Mouse (Mus musculus): Measurements from ENCODE around the gene Dguok. TPM values are rescaled to one million over a fixed set of nuclear protein-coding genes. Genes with fewer than 3 reads are reported as not detected.

The Dguok gene
- total and polyA plus RNA-seq, 3 experiments = 8.7 to 16.7 (median 11.5) TPM

GRCm38 (mm10) chr6:83471739-83472138 lies 35.0 kb downstream of the Dguok start:
- DNase-seq (ENCODE audit: extremely low read depth) = no peak
- dilution Hi-C loops (cut with MboI; ENCODE audit: extremely low pct_ligation_motif_present, extremely low pct_unique_long_range_greater_than_20kb, low sequenced_read_pairs) = no loop called here

GRCm38 (mm10) chr6:83464011-83464410 lies 42.8 kb downstream of the Dguok start:
- H3K27ac ChIP-seq (ENCODE audit: insufficient read depth, low read depth) = no peak overlapping the region
- H3K36me3 ChIP-seq (replicated peaks in 1 of 2; ENCODE audit: control insufficient read depth in 1 of 2, insufficient read depth in 1 of 2, low read length in 1 of 2) = no peaks in the 10 kb centered on the region
- H3K4me2 ChIP-seq (ENCODE audit: insufficient read depth, low read depth, poor library complexity, severe bottlenecking) = no peak overlapping the region
- DNase-seq (ENCODE audit: extremely low read depth) = no peak
- in situ Hi-C loops (cut with MboI; ENCODE audit: low pct_ligation_motif_present, low pct_unique_long_range_greater_than_20kb, low sequenced_read_pairs) = no loop called here
- H3K4me1 ChIP-seq (ENCODE audit: control insufficient read depth in 1 of 2, insufficient read depth in 2 of 2) = peaks cover 0 to 18% of the 10 kb centered on the region in 2 experiments; a peak in 3 of 4 replicates
- H3K9ac ChIP-seq (ENCODE audit: insufficient read depth, low read depth) = no peak overlapping the region
- H3K4me3 ChIP-seq (replicated peaks in 1 of 3; ENCODE audit: low read depth in 2 of 3, low read length in 2 of 3, poor library complexity in 1 of 3) = no peak overlapping the region
- peaks cover 2% of the 10 kb centered on the region for H3K27me3 ChIP-seq (replicated peaks)
- dilution Hi-C loops (cut with MboI; ENCODE audit: extremely low pct_ligation_motif_present, extremely low pct_unique_long_range_greater_than_20kb, low sequenced_read_pairs) = no loop called here
- no peaks in the 10 kb centered on the region for H3K79me2 ChIP-seq (replicated peaks; ENCODE audit: control insufficient read depth, extremely low read depth, insufficient read depth, poor library complexity, severe bottlenecking)
- no peaks in the 10 kb centered on the region for H3K9me3 ChIP-seq (replicated peaks; ENCODE audit: low read length)
- TF ChIP-seq SIN3A (IDR thresholded peaks at IDR 0.05; ENCODE audit: low read length) (no peak), MAFK (IDR thresholded peaks at IDR 0.05; ENCODE audit: insufficient replicate concordance, low read length) (no peak), USF2 (conservative IDR thresholded peaks at IDR 0.05; ENCODE audit: low read depth, low read length) (no peak), IRF4 (IDR thresholded peaks at IDR 0.05; ENCODE audit: low read depth, low read length) (no peak), MAZ (IDR thresholded peaks at IDR 0.05; ENCODE audit: low read depth, low read length) (no peak), TCF12 (IDR thresholded peaks at IDR 0.05; ENCODE audit: low read depth, low read length) (no peak), ZNF384 (IDR thresholded peaks at IDR 0.05; ENCODE audit: low read depth, low read length) (no peak), EP300 (IDR thresholded peaks at IDR 0.05; ENCODE audit: low read length) (no peak), ZMIZ1 (IDR thresholded peaks at IDR 0.05; ENCODE audit: low read depth, low read length) (no peak), RAD21 (IDR thresholded peaks at IDR 0.05; ENCODE audit: low read depth, low read length) (no peak), POLR2AphosphoS2 (IDR thresholded peaks at IDR 0.05; ENCODE audit: low read depth, low read length) (no peak), NRF1 (IDR thresholded peaks at IDR 0.05; ENCODE audit: low read depth, low read length) (no peak), TBP (conservative IDR thresholded peaks at IDR 0.05; ENCODE audit: low read depth, low read length) (no peak), BHLHE40 (IDR thresholded peaks at IDR 0.05; ENCODE audit: low read depth, low read length) (no peak), POLR2A (IDR thresholded peaks at IDR 0.05; ENCODE audit: low read depth, low read length) (no peak), SMC3 (IDR thresholded peaks at IDR 0.05; ENCODE audit: low read depth, low read length) (no peak), JUN (IDR thresholded peaks at IDR 0.05; ENCODE audit: insufficient read depth, low read depth, low read length) (no peak), ETS1 (conservative IDR thresholded peaks at IDR 0.05; ENCODE audit: low read depth, low read length) (no peak)

More at GRCm38 (mm10) chr6:83471739-83472138, 35.0 kb downstream of the Dguok start:
- no peak overlapping the region for H3K27ac ChIP-seq (ENCODE audit: insufficient read depth, low read depth)
- H3K4me1 ChIP-seq (ENCODE audit: control insufficient read depth in 1 of 2, insufficient read depth in 2 of 2) = peaks cover 0 to 8% of the 10 kb centered on the region in 2 experiments; a peak in 2 of 4 replicates
- in situ Hi-C loops (cut with MboI; ENCODE audit: low pct_ligation_motif_present, low pct_unique_long_range_greater_than_20kb, low sequenced_read_pairs) = no loop called here
- no peaks in the 10 kb centered on the region for H3K9me3 ChIP-seq (replicated peaks; ENCODE audit: low read length)
- no peak overlapping the region for H3K9ac ChIP-seq (ENCODE audit: insufficient read depth, low read depth)
- no peaks in the 10 kb centered on the region for H3K79me2 ChIP-seq (replicated peaks; ENCODE audit: control insufficient read depth, extremely low read depth, insufficient read depth, poor library complexity, severe bottlenecking)
- H3K36me3 ChIP-seq (replicated peaks in 1 of 2; ENCODE audit: control insufficient read depth in 1 of 2, insufficient read depth in 1 of 2, low read length in 1 of 2) = peaks cover 0 to 2% of the 10 kb centered on the region in 2 experiments
- no peaks in the 10 kb centered on the region for H3K27me3 ChIP-seq (replicated peaks)
- TF ChIP-seq SIN3A (IDR thresholded peaks at IDR 0.05; ENCODE audit: low read length) (no peak), CHD1 (IDR thresholded peaks at IDR 0.05; ENCODE audit: low read depth, low read length) (no peak), ELF1 (IDR thresholded peaks at IDR 0.05; ENCODE audit: low read depth, low read length) (no peak), JUND (conservative IDR thresholded peaks at IDR 0.05; ENCODE audit: low read depth, low read length) (no peak), POLR2A (IDR thresholded peaks at IDR 0.05; ENCODE audit: low read depth, low read length) (no peak), TCF12 (IDR thresholded peaks at IDR 0.05; ENCODE audit: low read depth, low read length) (no peak), ZKSCAN1 (IDR thresholded peaks at IDR 0.05; ENCODE audit: borderline replicate concordance, low read depth, low read length) (no peak), JUN (IDR thresholded peaks at IDR 0.05; ENCODE audit: insufficient read depth, low read depth, low read length) (no peak), RCOR1 (conservative IDR thresholded peaks at IDR 0.05; ENCODE audit: low read depth, low read length) (no peak), KAT2A (IDR thresholded peaks at IDR 0.05; ENCODE audit: insufficient replicate concordance, low read length) (no peak)
- no peak overlapping the region for H3K4me3 ChIP-seq (replicated peaks in 1 of 3; ENCODE audit: low read depth in 2 of 3, low read length in 2 of 3, poor library complexity in 1 of 3)
- H3K4me2 ChIP-seq (ENCODE audit: insufficient read depth, low read depth, poor library complexity, severe bottlenecking) = no peak overlapping the region

Measured in CH12.LX (cell line).